Mouse (Mus musculus): ENCODE results near the gene Lrrc57. TPM values are rescaled to one million over a fixed set of nuclear protein-coding genes. Genes with fewer than 3 reads are reported as not detected.
A peak's percentile ranks its signal among the peaks of the same experiment; 100 is the strongest.

The Lrrc57 gene
- polyA plus RNA-seq, 1 experiment from 2014 or later: 28.7 TPM

DNA sequence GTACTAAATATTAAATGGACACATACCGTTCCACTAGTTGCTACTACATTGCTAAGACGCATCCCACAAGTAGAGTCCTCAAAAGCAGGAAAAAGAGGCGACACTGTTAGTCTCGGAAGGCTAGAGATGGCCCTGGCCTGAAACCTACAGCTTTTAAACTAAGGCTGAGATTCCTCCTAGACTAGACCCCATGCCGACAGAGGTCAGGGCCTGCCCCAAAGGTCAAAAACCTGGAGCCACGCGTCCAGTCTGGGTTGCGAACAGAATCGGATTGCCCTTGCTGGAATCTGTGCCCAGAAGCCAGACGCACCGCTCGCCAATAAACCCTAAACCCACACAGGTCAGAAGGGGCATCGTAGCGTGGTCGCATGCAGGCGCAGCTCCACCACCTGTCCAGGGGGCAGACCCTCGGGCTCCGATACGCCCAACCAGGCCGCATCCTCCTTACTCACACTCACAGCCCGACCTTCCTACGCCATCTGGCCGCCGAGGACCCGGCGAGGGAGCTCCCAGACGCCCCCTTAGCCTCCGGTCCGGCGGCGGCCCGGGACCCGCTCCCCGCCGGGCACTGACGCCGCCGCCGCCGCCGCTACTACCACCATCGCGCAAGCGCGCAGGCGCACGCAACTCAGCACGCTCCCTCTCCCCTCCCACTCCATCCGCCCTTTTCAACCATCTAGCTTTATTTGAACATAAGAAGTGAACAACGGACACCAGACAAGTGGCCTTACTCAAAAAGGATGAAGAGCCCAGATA is 45.9 kb downstream of the Lrrc57 start, which contains the start of gene Zfp106:
Gene Zfp106, minus strand, starts transcription at position 609 of the 756 bp plus-strand sequence.
- WGBS: under 1% methylated on average over 50 of the region's 50 CpGs
- no peaks in the 10 kb centered on the region for H3K36me3 ChIP-seq (replicated peaks)
- peak within 1 kb of the TSS; percentile 95 for H3K4me3 ChIP-seq
- H3K27me3 ChIP-seq (replicated peaks): no peaks in the 10 kb centered on the region
- peaks cover 23% of the 10 kb centered on the region for H3K4me1 ChIP-seq
- H3K9me3 ChIP-seq: no peaks in the 10 kb centered on the region
- H3K27ac ChIP-seq: peak within 1 kb of the TSS; percentile 83
- peak; percentile 92 for ATAC-seq (replicated peaks)
- peak within 1 kb of the TSS; percentile 99 for H3K9ac ChIP-seq
- H3K4me2 ChIP-seq: peak within 1 kb of the TSS; percentile 73

DNA sequence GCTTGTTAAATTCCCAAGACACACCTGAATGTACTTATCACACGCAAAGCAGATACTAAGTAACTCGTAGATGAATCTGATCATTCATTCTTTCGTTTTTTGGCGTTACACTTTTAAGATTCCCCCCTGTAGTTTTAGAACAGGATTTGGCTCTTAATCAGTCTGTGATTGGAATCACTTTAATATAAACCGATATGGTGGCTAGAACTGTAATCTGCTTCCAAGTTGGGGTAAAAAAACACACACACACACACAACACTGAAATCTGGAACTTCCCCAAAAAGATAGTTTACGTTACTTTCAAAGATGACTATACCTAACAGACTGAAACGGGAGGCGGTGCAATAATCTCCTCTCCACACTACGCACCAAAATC is 46.5 kb downstream of the Lrrc57 start:
- 22% methylated on average over 9 of the region's 9 CpGs for WGBS
- Histone ChIP-seq H3K9me3 (no peaks in the 10 kb centered on the region), H3K4me2 (peak overlapping the region; percentile 73), H3K27ac (no peak overlapping the region), H3K4me3 (peak overlapping the region; percentile 95), H3K9ac (peak overlapping the region; percentile 99), H3K27me3 (replicated peaks) (no peaks in the 10 kb centered on the region), H3K36me3 (replicated peaks) (no peaks in the 10 kb centered on the region), H3K4me1 (peaks cover 19% of the 10 kb centered on the region)
- ATAC-seq (replicated peaks): no peak

- no peaks in the 10 kb centered on the region for H3K9me3 ChIP-seq
- no peak overlapping the region for H3K27ac ChIP-seq
- no peak overlapping the region for H3K4me2 ChIP-seq
- H3K9ac ChIP-seq: no peak overlapping the region
- peaks cover 14% of the 10 kb centered on the region for H3K4me1 ChIP-seq
- H3K36me3 ChIP-seq (replicated peaks): no peaks in the 10 kb centered on the region
- WGBS: 93% methylated on average over 1 of the region's 1 CpGs
- no peak for ATAC-seq (replicated peaks)
- H3K4me3 ChIP-seq: no peak overlapping the region
- H3K27me3 ChIP-seq (replicated peaks): no peaks in the 10 kb centered on the region
Measured at GRCm38 (mm10) chr2:120561524-120561923, 47.8 kb downstream of the Lrrc57 start.

- ATAC-seq (replicated peaks): no peak
- peaks cover 14% of the 10 kb centered on the region for H3K4me1 ChIP-seq
- H3K27me3 ChIP-seq (replicated peaks): no peaks in the 10 kb centered on the region
- no peak overlapping the region for H3K4me2 ChIP-seq
- H3K27ac ChIP-seq: no peak overlapping the region
- no peak overlapping the region for H3K4me3 ChIP-seq
- H3K9me3 ChIP-seq: no peaks in the 10 kb centered on the region
- H3K9ac ChIP-seq: no peak overlapping the region
- 92% methylated on average over 3 of the region's 3 CpGs for WGBS
- 0 out of 2 replicates have a peak, but pooled peaks cover 4% of the 10 kb centered on the region for H3K36me3 ChIP-seq (replicated peaks)
Measured at GRCm38 (mm10) chr2:120558813-120559212, 50.5 kb downstream of the Lrrc57 start.

DNA sequence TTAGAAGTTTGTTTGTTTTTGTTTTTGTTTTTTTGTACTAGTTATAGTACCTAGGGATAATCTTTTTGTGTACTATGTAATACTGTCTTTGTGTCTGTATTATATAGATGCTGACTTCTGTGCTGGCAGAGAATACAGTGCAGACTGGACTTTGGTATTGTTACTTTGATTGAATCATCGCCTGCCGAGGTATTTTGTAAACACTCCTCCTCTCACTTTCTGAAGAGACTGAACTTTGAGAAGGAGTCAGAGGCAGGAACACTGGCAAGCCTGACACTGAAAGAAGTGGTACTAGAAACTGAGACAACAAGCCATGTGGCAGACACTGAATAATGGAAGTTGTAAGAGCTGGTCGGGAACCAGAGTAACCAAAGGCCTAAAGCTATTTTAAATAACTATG is 52.5 kb downstream of the Lrrc57 start:
- H3K4me1 ChIP-seq: peaks cover 3% of the 10 kb centered on the region; the same call in 1 of the 2 replicates

More for the DNA sequence above, 52.5 kb downstream of the Lrrc57 start:
- no peak for ATAC-seq (replicated peaks)
- Histone ChIP-seq H3K27me3 (replicated peaks) (no peaks in the 10 kb centered on the region), H3K4me2 (no peak overlapping the region), H3K36me3 (replicated peaks) (peaks cover 17% of the 10 kb centered on the region), H3K27ac (no peak overlapping the region), H3K9ac (no peak overlapping the region), H3K9me3 (no peaks in the 10 kb centered on the region), H3K4me3 (no peak overlapping the region)
- WGBS: 76% methylated on average over 3 of the region's 3 CpGs

Other genes with a start within 250 kb of the Lrrc57 start
- 9.2 and 9.7 TPM in 2 replicates for gene Ganc, start 205.6 kb downstream of the Lrrc57 start, polyA plus RNA-seq (2015; fragmentation: Nextera tagmentation; extraction: Ambion mirVana)
- gene Tmem87a, start 205.4 kb downstream of the Lrrc57 start, polyA plus RNA-seq (2015; fragmentation: Nextera tagmentation; extraction: Ambion mirVana): 5.7 and 6.6 TPM in 2 replicates
- 0.50 and 1.2 TPM in 2 replicates for gene Capn3, start 153.5 kb downstream of the Lrrc57 start, polyA plus RNA-seq (2015; fragmentation: Nextera tagmentation; extraction: Ambion mirVana)
- gene Zfp106, start 45.7 kb downstream of the Lrrc57 start, polyA plus RNA-seq (2015; fragmentation: Nextera tagmentation; extraction: Ambion mirVana): 43.6 and 49.3 TPM in 2 replicates
- 15.2 TPM in 2 replicates for gene Snap23, start 41.8 kb downstream of the Lrrc57 start, polyA plus RNA-seq (2015; fragmentation: Nextera tagmentation; extraction: Ambion mirVana)
- 27.1 and 30.2 TPM in 2 replicates for gene Haus2, start 137 bp downstream of the Lrrc57 start, polyA plus RNA-seq (2015; fragmentation: Nextera tagmentation; extraction: Ambion mirVana)
- gene Stard9, start 19.6 kb upstream of the Lrrc57 start, polyA plus RNA-seq (2015; fragmentation: Nextera tagmentation; extraction: Ambion mirVana): 4.1 and 5.1 TPM in 2 replicates
- gene Cdan1, start 240.6 kb upstream of the Lrrc57 start, polyA plus RNA-seq (2015; fragmentation: Nextera tagmentation; extraction: Ambion mirVana): 7.0 and 9.1 TPM in 2 replicates
- 12.3 and 12.6 TPM in 2 replicates for gene Ttbk2, start 241.1 kb upstream of the Lrrc57 start, polyA plus RNA-seq (2015; fragmentation: Nextera tagmentation; extraction: Ambion mirVana)